Mouse (Mus musculus): Measurements from ENCODE around the gene Ccr1l1. TPM values are rescaled to one million over a fixed set of nuclear protein-coding genes. Genes with fewer than 3 reads are reported as not detected.

The Ccr1l1 gene
- polyA plus RNA-seq, 1 experiment = not detected

DNA sequence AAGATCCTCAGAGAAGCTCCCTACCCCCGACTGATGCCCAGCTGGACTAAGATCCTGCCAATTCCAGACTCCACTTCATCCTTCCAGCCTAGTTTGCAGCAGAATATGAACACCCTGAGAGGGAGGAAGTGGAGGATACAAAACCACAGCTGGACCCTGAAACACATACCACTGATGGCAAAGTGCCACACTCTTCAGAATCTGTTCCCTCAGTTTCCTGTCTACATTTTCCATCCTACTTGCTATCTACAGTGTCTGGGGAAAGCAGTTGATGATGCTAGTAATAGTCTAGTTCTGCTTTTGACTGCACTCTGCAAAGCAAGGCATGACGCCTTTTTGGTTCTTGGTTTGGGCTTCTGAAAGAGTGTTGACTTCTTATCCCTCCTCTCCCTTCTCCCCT lies 36.9 kb downstream of the Ccr1l1 start:
- H3K27me3 ChIP-seq (ENCODE audit: control insufficient read depth, insufficient read depth, insufficient read length) = no peaks in the 10 kb centered on the region
- no peaks in the 10 kb centered on the region for H3K79me2 ChIP-seq (ENCODE audit: control insufficient read depth, insufficient read depth)
- no peak overlapping the region for H3K4me3 ChIP-seq
- H3K36me3 ChIP-seq (ENCODE audit: control insufficient read depth, insufficient read depth) = no peaks in the 10 kb centered on the region
- no peak overlapping the region for H3ac ChIP-seq (ENCODE audit: control insufficient read depth, insufficient read length)
- no peak for TF ChIP-seq MYOG (IDR thresholded peaks at IDR 0.05; ENCODE audit: control insufficient read depth in 1 of 3, insufficient read depth in 1 of 3, insufficient read length in 2 of 3, low read depth in 2 of 3)
- no peak for TF ChIP-seq MYOD1 (IDR thresholded peaks at IDR 0.05; ENCODE audit: control insufficient read depth in 1 of 3, insufficient read length in 2 of 3, low read depth in 2 of 3)
- no peak for TF ChIP-seq E2F4 (IDR thresholded peaks at IDR 0.05; ENCODE audit: insufficient read depth)
- TF ChIP-seq POLR2AphosphoS2 (IDR thresholded peaks at IDR 0.05; ENCODE audit: insufficient read length, low read depth) = no peak
- no peak for TF ChIP-seq POLR2A (IDR thresholded peaks at IDR 0.05; ENCODE audit: insufficient read length, low read depth)
- no peak for TF ChIP-seq USF1 (IDR thresholded peaks at IDR 0.05; ENCODE audit: low read depth)
- TF ChIP-seq SRF (IDR thresholded peaks at IDR 0.05; ENCODE audit: control insufficient read depth, insufficient read length, low read depth) = no peak
- TF ChIP-seq MAX (IDR thresholded peaks at IDR 0.05; ENCODE audit: low read depth) = no peak
- no peak for TF ChIP-seq TCF3 (IDR thresholded peaks at IDR 0.05; ENCODE audit: insufficient read length, low read depth)
- no peak overlapping the region for H3K4me2 ChIP-seq (ENCODE audit: low read depth)

DNA sequence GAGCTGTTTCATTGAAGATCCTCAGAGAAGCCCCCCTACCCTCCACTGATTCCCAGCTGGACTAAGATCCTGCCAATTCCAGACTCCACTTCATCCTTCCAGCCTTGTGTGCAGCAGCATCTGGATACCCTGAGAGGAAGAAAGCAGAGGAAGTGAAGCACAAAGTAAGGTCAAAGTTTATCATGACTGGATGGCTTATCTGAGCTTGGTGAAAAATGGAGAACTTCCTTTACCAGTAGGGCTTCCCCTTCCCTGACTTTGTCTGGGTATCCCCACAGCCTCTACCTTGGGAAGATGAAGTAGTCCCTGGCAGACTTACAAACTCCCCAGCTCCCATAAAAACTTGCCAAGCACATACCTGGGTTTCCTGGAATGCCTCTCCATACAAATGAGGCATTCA lies 37.6 kb downstream of the Ccr1l1 start:
- TF ChIP-seq USF1 (IDR thresholded peaks at IDR 0.05; ENCODE audit: low read depth) = no peak
- TF ChIP-seq TCF12 (IDR thresholded peaks at IDR 0.05; ENCODE audit: insufficient read depth, poor library complexity, severe bottlenecking) = no peak

DNA sequence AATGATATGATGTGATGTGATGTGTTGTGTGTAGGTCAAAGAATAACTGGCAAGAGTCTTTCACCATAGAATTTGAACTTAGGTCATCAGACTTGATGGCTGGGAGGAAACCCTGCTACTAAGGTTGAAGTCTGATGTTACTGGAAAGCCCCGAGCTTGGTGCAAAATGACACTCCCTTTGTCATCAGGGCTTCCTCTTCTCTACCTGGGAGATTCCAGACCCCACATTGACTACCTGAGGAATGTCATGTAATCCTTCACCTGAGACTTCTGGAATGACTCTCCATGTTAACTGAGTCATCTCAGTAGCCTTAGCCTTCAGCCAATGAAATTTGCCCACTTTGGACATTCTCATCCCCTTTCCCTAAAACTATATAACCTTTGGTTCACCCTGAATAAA lies 38.0 kb downstream of the Ccr1l1 start:
- Histone ChIP-seq H3K4me3 (no peak overlapping the region), H3K79me2 (ENCODE audit: control insufficient read depth, insufficient read depth) (no peaks in the 10 kb centered on the region), H3K36me3 (ENCODE audit: control insufficient read depth, insufficient read depth) (no peaks in the 10 kb centered on the region), H3K27me3 (ENCODE audit: control insufficient read depth, insufficient read depth, insufficient read length) (no peaks in the 10 kb centered on the region), H3K4me2 (ENCODE audit: low read depth) (no peak overlapping the region), H3ac (ENCODE audit: control insufficient read depth, insufficient read length) (no peak overlapping the region)
- TF ChIP-seq POLR2AphosphoS2 (IDR thresholded peaks at IDR 0.05; ENCODE audit: insufficient read length, low read depth) (no peak), E2F4 (IDR thresholded peaks at IDR 0.05; ENCODE audit: insufficient read depth) (no peak), USF1 (IDR thresholded peaks at IDR 0.05; ENCODE audit: low read depth) (no peak), CEBPB (IDR thresholded peaks at IDR 0.05; ENCODE audit: insufficient read depth, poor library complexity, severe bottlenecking) (no peak), MAX (IDR thresholded peaks at IDR 0.05; ENCODE audit: low read depth) (no peak), TCF3 (IDR thresholded peaks at IDR 0.05; ENCODE audit: insufficient read length, low read depth) (no peak), MYOG (IDR thresholded peaks at IDR 0.05; ENCODE audit: control insufficient read depth in 1 of 3, insufficient read depth in 1 of 3, insufficient read length in 2 of 3, low read depth in 2 of 3) (no peak), POLR2A (IDR thresholded peaks at IDR 0.05; ENCODE audit: insufficient read length, low read depth) (no peak), REST (IDR thresholded peaks at IDR 0.05; ENCODE audit: insufficient read depth, insufficient read length) (no peak), MYOD1 (IDR thresholded peaks at IDR 0.05; ENCODE audit: control insufficient read depth in 1 of 3, insufficient read length in 2 of 3, low read depth in 2 of 3) (no peak), SRF (IDR thresholded peaks at IDR 0.05; ENCODE audit: control insufficient read depth, insufficient read length, low read depth) (no peak), TCF12 (IDR thresholded peaks at IDR 0.05; ENCODE audit: insufficient read depth, poor library complexity, severe bottlenecking) (no peak)

More for the DNA sequence above, 37.6 kb downstream of the Ccr1l1 start:
- no peaks in the 10 kb centered on the region for H3K79me2 ChIP-seq (ENCODE audit: control insufficient read depth, insufficient read depth)
- H3K4me3 ChIP-seq = no peak overlapping the region
- H3K27me3 ChIP-seq (ENCODE audit: control insufficient read depth, insufficient read depth, insufficient read length) = no peaks in the 10 kb centered on the region
- H3K4me2 ChIP-seq (ENCODE audit: low read depth) = no peak overlapping the region
- no peak overlapping the region for H3ac ChIP-seq (ENCODE audit: control insufficient read depth, insufficient read length)
- H3K36me3 ChIP-seq (ENCODE audit: control insufficient read depth, insufficient read depth) = no peaks in the 10 kb centered on the region

DNA sequence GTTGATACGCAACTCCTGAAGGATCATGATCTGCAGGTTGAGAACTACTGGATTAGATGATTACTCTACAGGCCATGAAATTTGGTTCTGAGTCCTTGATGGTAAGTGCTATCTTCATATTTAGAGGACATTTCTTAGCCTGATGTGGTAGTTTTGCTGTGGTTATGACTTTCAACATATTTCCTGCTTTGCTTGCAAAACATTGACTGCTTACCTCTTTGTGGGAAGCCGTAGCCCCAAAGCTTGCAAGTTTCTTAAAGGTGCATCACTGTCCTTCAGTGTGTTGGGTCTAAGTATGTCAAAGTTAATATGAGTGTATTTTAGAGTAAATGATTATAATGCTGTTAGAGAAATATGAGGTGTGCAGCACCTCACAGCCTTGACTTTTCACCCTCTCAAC lies 40.2 kb downstream of the Ccr1l1 start:
- no peaks in the 10 kb centered on the region for H3K27me3 ChIP-seq (ENCODE audit: control insufficient read depth, insufficient read depth, insufficient read length)
- no peak overlapping the region for H3K4me3 ChIP-seq
- no peak for TF ChIP-seq MAX (IDR thresholded peaks at IDR 0.05; ENCODE audit: low read depth)
- TF ChIP-seq POLR2AphosphoS2 (IDR thresholded peaks at IDR 0.05; ENCODE audit: insufficient read length, low read depth) = no peak
- TF ChIP-seq TCF12 (IDR thresholded peaks at IDR 0.05; ENCODE audit: insufficient read depth, poor library complexity, severe bottlenecking) = no peak
- no peak for TF ChIP-seq SRF (IDR thresholded peaks at IDR 0.05; ENCODE audit: control insufficient read depth, insufficient read length, low read depth)
- TF ChIP-seq REST (IDR thresholded peaks at IDR 0.05; ENCODE audit: insufficient read depth, insufficient read length) = no peak
- no peaks in the 10 kb centered on the region for H3K36me3 ChIP-seq (ENCODE audit: control insufficient read depth, insufficient read depth)
- no peak overlapping the region for H3K4me2 ChIP-seq (ENCODE audit: low read depth)
- H3K79me2 ChIP-seq (ENCODE audit: control insufficient read depth, insufficient read depth) = no peaks in the 10 kb centered on the region
- no peak overlapping the region for H3ac ChIP-seq (ENCODE audit: control insufficient read depth, insufficient read length)

DNA sequence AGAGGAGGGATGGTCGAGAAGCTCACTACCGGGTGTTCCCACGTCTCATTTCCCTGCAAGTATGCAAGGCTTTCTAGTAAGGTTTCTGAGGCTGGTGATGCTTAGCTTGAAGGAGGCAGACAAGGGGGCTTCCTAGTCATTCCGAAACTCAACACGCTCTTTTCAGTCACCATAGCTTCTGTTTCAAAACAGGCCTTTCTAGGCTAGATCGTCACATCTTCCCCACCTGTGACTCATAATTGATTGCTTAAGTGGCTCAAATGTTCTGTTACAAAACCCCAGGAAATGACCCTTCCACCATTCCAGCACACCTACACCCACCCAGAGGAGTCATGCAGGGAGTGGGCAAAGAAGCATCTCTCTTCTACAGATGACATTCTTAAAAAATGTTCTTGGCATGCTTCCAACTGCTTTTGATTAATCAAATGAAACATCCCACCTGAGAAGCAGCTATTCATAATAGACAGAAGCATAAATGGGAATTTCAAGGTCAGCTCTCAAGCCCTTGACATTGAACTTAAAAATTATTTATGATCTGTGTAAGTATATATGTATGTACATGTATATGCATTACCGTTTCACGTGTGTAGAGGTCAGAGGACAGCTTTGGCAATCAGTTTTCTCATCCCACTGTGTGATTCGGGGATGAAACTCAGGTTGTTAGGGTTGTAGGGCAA lies 41.5 kb downstream of the Ccr1l1 start:
- no peak for TF ChIP-seq MYOD1 (IDR thresholded peaks at IDR 0.05; ENCODE audit: control insufficient read depth in 1 of 3, insufficient read length in 2 of 3, low read depth in 2 of 3)
- no peak for TF ChIP-seq POLR2AphosphoS2 (IDR thresholded peaks at IDR 0.05; ENCODE audit: insufficient read length, low read depth)
- no peak for TF ChIP-seq USF1 (IDR thresholded peaks at IDR 0.05; ENCODE audit: low read depth)
- TF ChIP-seq MYOG (IDR thresholded peaks at IDR 0.05; ENCODE audit: control insufficient read depth in 1 of 3, insufficient read depth in 1 of 3, insufficient read length in 2 of 3, low read depth in 2 of 3) = no peak
- no peak for TF ChIP-seq POLR2A (IDR thresholded peaks at IDR 0.05; ENCODE audit: insufficient read length, low read depth)
- no peak for TF ChIP-seq CEBPB (IDR thresholded peaks at IDR 0.05; ENCODE audit: insufficient read depth, poor library complexity, severe bottlenecking)
- TF ChIP-seq E2F4 (IDR thresholded peaks at IDR 0.05; ENCODE audit: insufficient read depth) = no peak
- no peak for TF ChIP-seq TCF3 (IDR thresholded peaks at IDR 0.05; ENCODE audit: insufficient read length, low read depth)
- no peak for TF ChIP-seq SRF (IDR thresholded peaks at IDR 0.05; ENCODE audit: control insufficient read depth, insufficient read length, low read depth)
- TF ChIP-seq MAX (IDR thresholded peaks at IDR 0.05; ENCODE audit: low read depth) = no peak
- no peak for TF ChIP-seq TCF12 (IDR thresholded peaks at IDR 0.05; ENCODE audit: insufficient read depth, poor library complexity, severe bottlenecking)
- no peak for TF ChIP-seq REST (IDR thresholded peaks at IDR 0.05; ENCODE audit: insufficient read depth, insufficient read length)
- Histone ChIP-seq H3K4me2 (ENCODE audit: low read depth) (no peak overlapping the region), H3ac (ENCODE audit: control insufficient read depth, insufficient read length) (no peak overlapping the region), H3K79me2 (ENCODE audit: control insufficient read depth, insufficient read depth) (no peaks in the 10 kb centered on the region), H3K27me3 (ENCODE audit: control insufficient read depth, insufficient read depth, insufficient read length) (no peaks in the 10 kb centered on the region), H3K36me3 (ENCODE audit: control insufficient read depth, insufficient read depth) (no peaks in the 10 kb centered on the region), H3K4me3 (no peak overlapping the region)
